Mouse (Mus musculus) left cerebral cortex, adult 8-10 months (tissue): ENCODE measurements around the gene Pask. TPM values are rescaled to one million over a fixed set of nuclear protein-coding genes. Genes with fewer than 3 reads are reported as not detected.
"Not testable (repeated sequence)": the region's sequence is repeated elsewhere in the genome, so short reads cannot be mapped to it uniquely, and the experiment has no call there.

Experiments
- DNase-seq, 2 experiments: peaks; one replicate each; pipeline ENCODE4 v3.0.0; 2022; ENCODE audit warnings: low spot score in 2 of 2
- total RNA-seq, 4 experiments: library from RNA; stranded (reverse); gene quantifications; 2 replicates each; pipeline ENCODE4 v1.2.4; 2022

Gene Pask
- total RNA-seq: 10 to 100 TPM in 1 of 4 experiments, 1 to 10 TPM in 3; 5.8 to 13.6 (median 6.3) TPM

- peak; percentile 88 to 96 for DNase-seq
Observed at GRCm38 (mm10) chr1:93342648-93343503, at the start of gene Pask, which contains the start of gene Ppp1r7. TSS of gene Pask (minus strand) at chr1:93343482. TSS of gene Ppp1r7 (plus strand) at chr1:93342854.

GRCm38 (mm10) chr1:93388906-93389305 lies 45.6 kb upstream of the Pask start:
- DNase-seq: no peak

GRCm38 (mm10) chr1:93387198-93387597 lies 43.9 kb upstream of the Pask start:
- no peak for DNase-seq

GRCm38 (mm10) chr1:93379117-93379516 lies 35.8 kb upstream of the Pask start:
- DNase-seq: no peak

DNA sequence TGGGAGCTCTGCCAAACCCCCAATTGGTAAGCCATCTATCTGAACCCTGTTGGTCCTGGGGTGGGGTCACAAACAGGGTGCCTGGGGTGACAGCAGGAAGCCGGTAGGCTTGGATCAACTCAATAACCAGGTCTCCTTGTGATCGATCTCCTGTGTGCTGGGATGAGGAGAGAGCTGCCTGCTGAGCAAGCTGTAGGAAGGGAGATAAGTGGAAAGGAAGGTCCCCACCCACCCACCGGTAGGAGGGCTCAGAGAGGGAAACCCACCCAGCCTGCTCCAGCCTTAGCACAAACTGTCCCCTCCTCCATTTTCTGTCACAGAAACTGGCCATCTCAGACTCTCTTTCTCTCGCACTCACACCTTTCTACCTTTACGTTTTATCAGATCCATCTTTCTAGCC lies 34.0 kb upstream of the Pask start:
- no peak for DNase-seq

DNA sequence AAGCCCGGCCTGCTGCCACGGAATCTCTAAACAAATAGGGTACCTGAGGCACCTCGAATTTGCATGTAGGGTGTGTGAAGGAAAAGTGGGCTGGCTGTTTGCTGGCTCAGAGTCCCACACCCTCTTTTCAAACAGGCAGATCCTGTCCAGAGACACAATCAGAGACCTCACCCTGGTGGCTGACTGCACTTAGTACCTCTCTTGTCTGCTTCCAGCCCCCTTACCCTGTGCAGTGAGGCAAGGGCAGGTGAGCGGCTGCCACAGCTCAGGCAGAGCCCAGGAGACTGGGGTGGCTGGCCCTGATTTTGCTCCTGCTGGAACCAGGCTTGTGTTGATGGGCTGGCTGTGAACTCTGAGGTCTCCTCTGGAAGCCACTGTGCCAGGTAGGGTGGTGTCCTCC lies 30.4 kb upstream of the Pask start, which contains the start of gene Ano7:
Ano7 (plus strand) TSS at position 266 of the 400 bp plus-strand sequence.
- no peak for DNase-seq

DNA sequence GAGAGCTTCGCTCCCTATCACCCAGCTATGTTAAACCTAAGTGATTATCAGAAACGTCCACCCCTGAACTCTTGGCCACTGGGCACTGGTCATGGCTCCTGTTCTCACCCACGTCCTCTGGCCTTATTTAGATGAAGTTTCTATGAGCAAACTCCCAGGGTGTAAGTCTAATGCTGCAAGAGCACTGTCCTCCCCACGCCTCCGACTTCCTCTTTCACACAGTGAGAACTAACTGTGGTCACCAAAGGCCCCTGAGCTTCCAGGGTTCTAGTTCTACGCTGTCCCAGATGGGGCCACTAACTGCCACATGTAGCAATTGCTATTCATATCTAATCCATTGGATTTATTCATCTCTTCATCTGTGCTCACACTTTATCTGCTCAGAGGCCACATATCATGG lies 22.4 kb upstream of the Pask start:
- no peak for DNase-seq

DNA sequence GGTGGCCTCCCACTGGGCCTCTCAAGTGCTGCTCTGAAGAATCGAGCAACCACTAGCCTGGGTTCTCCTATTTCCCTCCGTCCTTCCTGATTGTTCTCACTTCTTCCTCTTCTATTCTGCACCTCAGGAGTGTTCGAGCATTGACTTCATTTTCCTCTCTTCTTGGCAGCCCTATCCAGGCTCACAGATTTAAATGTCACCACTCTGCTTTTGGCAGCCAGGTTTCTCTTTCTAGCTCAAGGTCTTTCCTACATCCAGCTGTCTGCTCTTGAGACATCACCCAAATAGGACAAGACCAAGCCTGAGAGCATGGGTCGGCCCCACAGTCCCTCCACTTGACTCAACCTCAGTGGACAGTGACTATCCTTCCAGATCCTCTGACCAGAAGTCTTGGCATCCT lies 19.4 kb upstream of the Pask start:
- DNase-seq: no peak

DNA sequence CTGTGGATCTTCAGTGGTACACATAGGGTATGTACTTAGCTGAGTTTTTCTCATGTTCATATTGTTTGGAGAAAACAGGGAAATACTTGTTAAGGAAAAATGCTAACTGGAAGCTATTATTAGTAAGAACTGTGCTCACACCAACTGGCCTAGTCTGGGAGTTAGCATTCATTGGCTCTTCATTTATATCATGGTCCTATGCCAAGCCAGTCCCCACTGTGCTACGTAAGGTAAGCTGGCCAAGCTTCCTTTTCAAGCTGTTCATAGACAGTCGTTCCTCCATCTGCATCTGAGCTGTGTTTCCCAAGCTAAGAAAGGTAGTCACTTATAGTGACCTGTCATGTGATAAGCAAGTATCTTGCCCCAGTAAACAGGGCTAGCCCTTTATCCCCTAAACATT lies 9.4 kb upstream of the Pask start:
- peak in 1 of 2 experiments; percentile 43 for DNase-seq

- no peak for DNase-seq
Observed at GRCm38 (mm10) chr1:93349701-93350100, 6.4 kb upstream of the Pask start.

GRCm38 (mm10) chr1:93347176-93347575 lies 3.9 kb upstream of the Pask start:
- DNase-seq: no peak

- peak in 1 of 2 experiments; percentile 94 for DNase-seq
Observed at GRCm38 (mm10) chr1:93343504-93344047, 294 bp upstream of the Pask start.

DNA sequence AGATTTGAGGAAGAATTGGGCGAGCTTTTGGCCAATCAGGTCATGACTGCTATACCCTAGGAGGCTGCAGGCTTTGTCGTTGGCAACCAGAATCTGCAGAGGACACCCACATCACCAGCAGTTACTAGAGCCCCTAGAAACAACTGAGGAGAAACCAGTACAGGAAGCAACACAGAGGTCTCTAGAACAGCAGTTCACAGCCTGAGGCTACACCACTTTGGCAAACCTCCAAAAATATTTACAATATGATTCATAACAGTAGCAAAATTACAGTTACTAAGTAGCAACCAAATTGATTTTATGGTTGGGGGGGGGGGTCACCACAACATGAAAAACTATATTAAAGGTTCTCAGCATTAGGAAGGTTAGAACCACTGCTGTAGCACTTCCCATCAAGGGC lies 8.7 kb downstream of the Pask start:
- DNase-seq: no peak

GRCm38 (mm10) chr1:93326446-93326845 lies 16.8 kb downstream of the Pask start:
- DNase-seq: no peak

DNA sequence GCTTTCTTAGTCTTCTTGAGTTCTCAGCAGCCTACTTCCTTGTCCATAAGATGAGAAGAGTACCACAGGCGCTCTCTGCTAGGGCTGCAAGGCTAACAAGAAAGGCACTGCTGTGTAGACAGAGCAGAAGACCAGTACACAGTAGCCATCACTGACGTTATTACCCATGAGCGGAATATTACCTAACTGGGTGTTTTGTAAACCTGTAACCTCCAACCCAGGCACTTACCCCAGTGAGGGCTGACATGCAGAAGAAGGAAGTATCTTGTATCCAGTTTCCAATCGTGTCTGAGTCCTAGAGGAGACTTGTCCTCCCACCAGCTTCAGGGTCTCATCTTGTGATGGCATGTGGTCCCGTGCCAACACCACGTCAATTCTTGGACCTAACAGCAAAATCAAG lies 19.3 kb downstream of the Pask start:
- DNase-seq: no peak

- DNase-seq: peak; percentile 66 to 73
Observed at GRCm38 (mm10) chr1:93305581-93306337, 37.5 kb downstream of the Pask start, which contains the start of gene Mterf4. TSS of gene Mterf4 (minus strand) at chr1:93305915.

- no peak for DNase-seq
Observed at GRCm38 (mm10) chr1:93300578-93300977, 42.7 kb downstream of the Pask start.

- DNase-seq: no peak
Observed at GRCm38 (mm10) chr1:93299791-93300190, 43.5 kb downstream of the Pask start.

DNA sequence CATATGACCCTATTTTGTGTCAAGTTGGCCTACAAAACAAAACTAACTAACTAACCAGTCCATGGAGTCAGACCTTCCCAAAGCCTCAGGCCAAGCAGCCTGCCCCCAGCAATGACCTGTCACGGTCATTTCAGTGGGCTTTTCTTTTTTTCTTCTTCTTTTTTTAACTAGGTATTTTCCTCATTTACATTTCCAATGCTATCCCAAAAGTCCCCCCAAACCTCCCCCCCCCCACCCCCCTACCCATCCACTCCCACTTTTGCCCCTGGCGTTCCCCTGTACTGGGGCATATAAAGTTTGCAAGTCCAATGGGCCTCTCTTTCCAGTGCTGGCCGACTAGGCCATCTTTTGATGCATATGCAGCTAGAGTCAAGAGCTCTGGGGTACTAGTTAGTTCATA lies 48.8 kb downstream of the Pask start:
- not testable (repeated sequence) for DNase-seq

GRCm38 (mm10) chr1:93292006-93292405 lies 51.3 kb downstream of the Pask start:
- DNase-seq: no peak

- DNase-seq: no peak
Observed at GRCm38 (mm10) chr1:93291591-93291990, 51.7 kb downstream of the Pask start.

GRCm38 (mm10) chr1:93290956-93291355 lies 52.3 kb downstream of the Pask start:
- DNase-seq: no peak
